Mouse (Mus musculus): ENCODE measurements at regions not wholly inside any gene's neighbourhood (a gene's known extent, or its start where the extent isn't known, plus 50 kb on each side); places are given as distances from the start of the nearest gene placed in this dataset.

DNA sequence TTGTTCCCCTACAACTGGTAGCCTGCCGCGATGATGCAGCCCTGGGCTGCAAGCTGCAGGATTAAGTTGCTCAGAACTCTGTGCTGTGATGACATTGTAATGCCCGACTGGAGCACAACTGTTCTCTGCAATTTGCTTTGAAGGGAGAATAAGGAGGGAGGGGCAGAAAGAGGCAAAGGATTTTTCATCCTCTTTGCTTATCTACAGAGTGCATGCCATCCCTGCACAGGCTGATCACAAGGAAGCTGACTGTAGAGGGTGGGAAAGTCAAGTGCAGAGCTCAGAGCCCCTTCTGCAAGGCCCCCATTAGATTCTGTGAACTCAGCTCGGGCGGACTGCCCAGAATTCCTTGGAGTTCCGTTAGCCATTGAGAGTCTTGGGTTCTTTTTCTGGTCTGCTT, 174.8 kb downstream of the Gm19935 start:
- no peak for DNase-seq (ENCODE audit: low spot score)
- intact Hi-C loops (cut with DNase I), result no loop called here

DNA sequence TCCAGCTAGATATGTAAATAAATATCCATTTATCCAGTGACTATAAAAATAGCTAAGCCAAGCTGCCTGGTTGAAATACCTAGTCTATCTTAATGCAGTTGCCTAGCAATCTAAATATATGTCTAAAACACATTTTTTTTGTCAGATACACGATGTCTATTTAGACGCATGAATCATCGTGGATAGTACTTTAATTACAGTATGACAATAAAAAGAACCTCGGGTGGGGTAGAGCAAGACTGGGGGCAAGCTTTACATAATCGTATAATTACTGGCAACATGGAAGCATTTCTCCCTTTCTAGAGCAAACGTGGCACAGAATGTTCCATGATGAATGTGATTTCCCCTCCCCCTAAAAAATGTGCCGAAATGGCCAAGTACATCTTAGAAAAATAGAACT, 180.4 kb downstream of the Gm19935 start:
- no peak for DNase-seq (ENCODE audit: low spot score)
- intact Hi-C loops (cut with DNase I), result no loop called here

DNA sequence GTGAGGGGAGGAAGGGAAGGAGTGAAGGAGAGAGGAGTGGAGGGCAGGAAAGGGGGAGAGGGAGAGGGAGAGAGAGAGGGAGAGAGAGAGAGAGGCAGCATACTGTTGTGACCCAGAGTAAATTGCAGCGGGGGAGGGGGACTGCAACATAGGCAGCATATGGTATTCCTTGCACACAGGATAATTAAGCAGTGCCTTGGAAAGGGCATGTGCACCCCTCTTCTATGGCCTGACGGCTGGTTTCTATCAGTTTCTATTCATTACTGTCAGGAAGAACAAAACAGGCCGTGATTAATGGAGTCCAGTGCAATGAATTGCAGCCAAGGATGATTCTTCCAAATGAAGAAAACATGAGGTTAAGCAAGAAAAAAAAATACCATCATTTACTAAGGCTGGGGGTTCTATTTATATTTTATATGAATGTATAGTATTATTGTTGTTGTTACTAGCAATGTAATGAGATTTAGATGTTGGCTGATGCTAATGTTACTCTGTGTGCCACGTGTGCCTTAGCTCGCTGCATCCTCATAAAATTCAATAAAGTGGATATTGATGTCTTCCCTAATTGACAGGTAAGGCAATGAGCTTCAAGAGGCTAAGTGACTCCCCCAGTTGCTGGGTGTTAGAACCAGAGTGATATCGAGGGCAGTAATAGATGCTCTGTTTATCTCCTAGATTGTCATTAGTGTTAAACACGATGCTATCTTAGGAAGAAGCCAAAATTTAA, 181.3 kb downstream of the Gm19935 start:
- intact Hi-C loops (cut with DNase I), result no loop called here
- no peak for DNase-seq (ENCODE audit: low spot score)

DNA sequence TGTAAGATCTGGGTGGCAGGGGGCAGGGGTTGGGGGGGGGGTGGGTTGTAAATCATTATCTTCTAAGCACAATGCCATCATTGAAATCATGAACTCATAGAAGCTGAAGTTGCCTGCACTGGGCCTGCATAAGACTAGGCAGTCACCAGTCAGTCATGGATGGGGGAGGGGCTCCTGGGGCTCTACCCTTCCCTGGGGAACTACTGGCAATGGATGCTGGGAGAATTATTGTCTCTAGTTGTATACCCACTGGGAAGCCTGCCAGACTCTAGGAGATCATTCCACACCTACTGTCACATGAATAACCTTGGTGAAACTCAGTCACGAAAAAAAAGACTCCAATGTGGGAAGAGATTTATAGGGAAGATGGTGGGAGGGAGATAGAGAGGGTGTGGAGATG, 186.4 kb downstream of the Gm19935 start:
- no peak for DNase-seq (ENCODE audit: low spot score)
- intact Hi-C loops (cut with DNase I), result no loop called here

DNA sequence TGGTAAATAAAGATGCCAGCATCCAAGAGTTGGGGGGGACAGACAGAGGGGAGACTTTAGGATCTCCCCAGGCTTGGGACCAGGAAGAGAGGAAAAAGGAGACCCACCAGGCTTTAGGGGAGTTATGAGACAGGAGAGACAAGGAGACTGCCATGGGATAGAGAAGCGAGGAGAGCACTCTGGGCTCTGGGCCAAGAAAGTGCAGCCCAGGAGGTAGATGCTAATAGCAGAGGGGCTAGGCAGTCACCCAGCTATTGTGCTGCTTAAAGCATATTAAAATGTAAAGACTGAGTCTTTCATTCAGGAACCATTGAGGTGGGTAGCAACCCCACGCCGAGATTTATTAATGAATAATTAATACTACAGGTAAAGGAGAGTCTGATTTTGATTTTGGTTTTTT, 208.8 kb downstream of the Gm19935 start:
- intact Hi-C loops (cut with DNase I), result no loop called here
- no peak for DNase-seq (ENCODE audit: low spot score)

DNA sequence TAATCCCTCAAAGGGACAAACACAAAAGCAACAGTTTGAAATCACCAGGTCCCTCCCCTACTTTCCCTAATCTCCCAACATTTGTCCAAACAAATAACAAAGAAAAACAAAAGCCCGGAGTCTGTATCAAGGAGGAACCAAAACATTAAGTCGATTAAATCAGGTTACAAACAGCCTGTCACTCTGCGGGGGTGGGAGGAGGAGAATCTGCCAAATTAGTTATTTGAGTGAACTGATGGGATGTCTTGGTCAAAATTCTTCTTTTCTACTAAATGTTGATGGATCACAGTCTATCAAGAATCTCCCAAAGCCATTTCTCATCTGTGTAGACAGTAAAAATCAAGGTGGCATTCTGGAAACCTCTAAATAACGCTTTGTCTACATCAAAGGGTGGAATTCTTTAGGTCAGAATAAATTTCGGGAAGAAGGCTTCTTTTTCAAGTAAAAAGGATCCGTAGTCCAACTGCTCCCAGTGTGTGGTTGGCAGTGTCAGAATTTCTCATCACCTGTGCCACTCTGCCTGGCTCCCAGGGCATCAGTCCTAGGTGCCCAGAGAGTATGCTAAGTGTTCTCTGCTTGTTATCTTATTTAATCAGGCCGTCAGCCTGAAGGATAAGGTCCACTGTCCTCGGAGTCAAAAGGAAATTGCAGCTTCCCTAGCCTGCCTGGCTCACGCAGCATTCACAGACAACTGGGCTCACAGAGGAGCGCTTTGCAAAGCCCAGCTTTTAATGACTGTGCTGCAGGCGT, 216.1 kb downstream of the Gm19935 start:
- intact Hi-C loops (cut with DNase I), result no loop called here
- no peak for DNase-seq (ENCODE audit: low spot score)

DNA sequence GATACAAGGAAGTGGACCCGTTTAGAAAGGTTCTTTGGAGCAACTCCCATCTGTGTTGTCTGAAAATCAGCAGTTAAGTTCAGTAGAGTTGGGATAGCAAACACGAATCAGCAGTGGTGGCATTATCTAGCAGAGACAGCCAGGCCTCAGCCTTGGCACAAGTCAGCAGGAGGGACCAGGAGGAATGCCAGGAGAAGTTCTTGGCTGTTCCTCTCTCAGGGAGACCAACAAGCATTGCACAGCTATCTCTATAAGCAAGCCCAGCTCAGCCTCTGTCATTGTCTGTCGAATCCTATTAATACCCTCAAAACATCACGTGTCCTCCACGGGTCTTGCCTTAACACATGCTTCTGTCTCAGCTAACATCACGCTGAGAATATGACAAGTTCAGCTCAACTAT, 219.8 kb downstream of the Gm19935 start:
- peak; percentile 3 for DNase-seq (ENCODE audit: low spot score)
- intact Hi-C loops (cut with DNase I), result no loop called here

DNA sequence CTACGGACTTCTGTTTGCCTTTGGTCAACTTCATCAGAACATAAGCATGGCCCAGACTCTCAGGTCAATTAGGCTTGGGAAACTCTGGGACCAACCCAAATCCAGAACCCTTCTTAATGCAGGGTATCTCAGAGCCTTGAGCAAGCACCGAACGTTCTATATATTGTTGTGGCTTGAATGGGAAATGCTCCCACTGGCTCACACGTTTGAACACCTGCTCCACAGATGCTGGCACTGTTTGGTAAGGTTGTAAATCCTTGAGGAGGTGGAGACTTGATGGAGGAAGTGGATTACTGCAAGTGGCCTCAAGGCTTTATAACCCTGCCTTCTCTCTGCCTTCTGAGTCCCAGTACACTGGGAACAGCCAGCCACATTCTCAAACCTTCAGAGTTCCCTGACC, 231.3 kb upstream of the Tox3 start:
- no peak for DNase-seq (ENCODE audit: low spot score)
- intact Hi-C loops (cut with DNase I), result no loop called here

DNA sequence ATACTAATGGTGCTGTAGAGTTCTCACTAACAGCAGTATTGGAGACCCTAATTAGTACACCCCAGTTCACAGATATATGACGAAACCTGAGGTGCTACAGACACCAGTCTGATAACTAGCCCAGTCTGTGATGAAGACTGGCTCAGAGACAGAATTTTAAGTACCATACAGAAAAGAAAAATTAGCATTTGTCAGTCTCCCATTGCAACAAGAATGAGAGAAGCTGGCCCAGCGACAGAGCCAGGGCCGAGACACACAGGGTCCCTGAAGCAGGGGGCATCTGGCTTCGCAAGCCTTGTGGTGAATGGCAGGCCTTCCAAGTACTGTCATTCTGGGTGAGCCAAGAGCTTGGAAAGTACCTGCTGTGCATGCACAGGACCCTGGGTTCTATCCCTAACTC, 228.8 kb upstream of the Tox3 start:
- DNase-seq (ENCODE audit: low spot score), result no peak
- intact Hi-C loops (cut with DNase I), result no loop called here

DNA sequence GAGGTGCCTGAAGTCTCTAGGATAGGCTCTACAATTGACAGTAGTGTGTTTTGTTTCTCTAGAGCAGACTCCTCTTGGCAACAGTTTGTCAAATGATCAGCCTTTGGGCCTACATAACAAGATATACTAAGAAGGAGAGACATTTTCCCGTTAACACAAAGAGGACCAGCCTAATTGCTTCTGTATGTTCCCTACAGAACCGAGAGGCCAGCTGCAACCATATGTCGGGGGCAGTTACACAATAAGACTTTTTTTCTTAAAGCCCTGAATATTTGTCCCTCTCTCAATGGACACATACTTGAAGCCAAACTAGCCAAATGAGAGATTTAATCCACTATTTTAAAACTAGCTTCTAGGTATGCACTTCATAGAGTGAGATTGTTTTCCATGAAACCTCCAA, 226.5 kb upstream of the Tox3 start:
- DNase-seq (ENCODE audit: low spot score), result no peak
- intact Hi-C loops (cut with DNase I), result no loop called here

DNA sequence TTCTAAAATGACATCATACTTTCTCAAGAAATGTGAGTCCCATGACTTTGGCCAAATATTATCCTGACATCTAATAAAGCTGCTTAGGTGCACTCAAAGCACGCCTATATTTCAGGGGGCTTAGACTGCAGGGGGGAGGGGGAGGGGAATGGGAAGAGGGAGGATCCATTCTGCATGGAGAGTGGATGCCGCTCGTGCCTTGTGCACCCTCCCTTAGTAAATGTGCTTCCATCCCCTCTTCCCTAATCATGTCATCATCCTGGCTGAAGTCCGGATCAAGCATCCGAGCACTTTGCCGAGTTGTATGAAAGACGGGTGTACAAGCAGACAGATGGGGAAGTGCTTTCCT, 207.9 kb upstream of the Tox3 start:
- intact Hi-C loops (cut with DNase I), result no loop called here
- DNase-seq (ENCODE audit: low spot score), result no peak

DNA sequence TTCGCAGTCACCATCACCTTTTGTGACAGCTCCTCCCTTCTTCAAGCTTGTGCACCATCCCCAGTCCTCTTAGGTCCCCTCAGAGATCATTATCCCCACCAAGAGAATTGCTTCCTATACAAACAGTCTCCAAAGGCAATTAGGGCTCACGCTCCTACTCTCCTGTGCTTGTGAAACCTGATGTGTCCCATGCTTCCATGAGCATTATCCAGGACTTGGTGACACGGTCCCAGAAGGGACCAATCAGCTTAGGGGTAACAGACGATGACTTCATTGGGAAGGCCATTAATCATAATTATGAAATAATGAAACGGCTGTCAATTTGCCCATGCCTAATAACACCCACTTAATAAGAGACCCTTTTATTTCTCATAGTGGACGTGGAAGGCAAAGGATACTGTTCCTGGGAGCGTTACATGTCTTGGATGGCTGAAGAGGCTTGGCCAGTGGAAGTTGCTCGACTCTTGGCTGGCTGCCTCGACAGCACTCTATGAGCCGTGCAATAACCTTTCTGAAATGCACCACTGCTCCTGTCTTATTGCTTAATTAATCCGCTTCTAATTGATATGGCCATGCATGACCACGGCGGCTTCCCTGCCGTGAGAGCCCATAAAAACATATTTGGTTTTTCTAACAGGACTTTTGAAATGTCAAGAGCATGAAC, 207.4 kb upstream of the Tox3 start:
- DNase-seq (ENCODE audit: low spot score), result no peak
- intact Hi-C loops (cut with DNase I), result no loop called here

DNA sequence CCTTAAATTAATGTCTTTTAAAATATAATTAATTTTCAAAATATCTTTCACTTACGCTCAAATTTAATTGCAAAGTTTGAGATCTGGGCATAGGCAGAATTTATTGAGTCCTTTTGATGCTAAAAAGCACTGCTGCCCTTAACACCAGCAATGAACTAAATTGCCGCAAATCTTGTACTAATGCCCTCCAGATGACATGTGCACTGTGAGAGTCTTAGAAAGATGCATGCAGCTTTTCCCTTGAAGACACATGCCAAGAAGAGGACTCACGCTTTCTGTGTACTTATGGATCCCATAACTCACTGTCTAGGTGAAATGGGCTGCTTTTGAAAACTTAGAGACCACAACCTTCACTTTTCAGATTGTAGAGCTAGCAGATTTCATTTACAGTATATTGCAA, 199.1 kb upstream of the Tox3 start:
- intact Hi-C loops (cut with DNase I), result no loop called here

DNA sequence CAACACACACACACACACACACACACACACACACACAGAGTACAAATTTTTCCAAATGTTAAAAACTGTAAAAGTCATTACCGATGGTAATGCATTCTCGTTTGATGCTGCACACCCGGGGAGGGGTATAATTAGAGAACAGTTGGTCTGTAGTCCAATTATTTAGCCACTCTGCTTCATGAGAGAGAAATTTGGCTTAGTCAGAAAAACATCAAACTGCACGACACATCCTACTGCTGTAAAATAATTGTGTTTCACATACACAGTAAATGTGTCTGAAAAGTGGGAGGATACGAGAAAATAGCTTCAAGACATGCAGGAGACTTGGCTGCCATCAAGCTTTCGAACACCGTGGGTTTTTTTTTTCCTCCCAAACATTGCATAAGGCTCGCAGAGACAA, 194.5 kb upstream of the Tox3 start:
- DNase-seq (ENCODE audit: low spot score), result no peak
- intact Hi-C loops (cut with DNase I), result no loop called here

More for the DNA sequence above, 199.1 kb upstream of the Tox3 start:
- no peak for DNase-seq (ENCODE audit: low spot score)

DNA sequence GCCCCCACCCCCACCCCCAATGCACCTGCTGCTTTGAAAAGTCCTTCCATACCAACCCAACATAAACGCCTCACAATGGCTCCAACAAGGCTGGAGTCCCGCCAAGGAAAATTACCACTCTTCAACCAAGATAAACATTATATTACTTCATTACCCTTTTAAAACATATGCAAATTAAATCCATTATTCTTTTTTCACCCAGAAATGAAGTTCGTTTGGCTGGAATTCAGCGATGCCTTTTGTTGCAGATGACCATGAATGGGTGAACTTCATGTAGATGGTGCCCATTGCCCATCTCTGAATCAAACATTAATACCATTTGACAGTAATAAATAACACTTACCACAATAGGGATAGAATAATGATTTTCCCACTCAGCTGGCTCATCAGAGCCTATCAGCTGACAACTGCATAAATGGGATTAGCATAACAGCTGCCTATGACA, 188.1 kb upstream of the Tox3 start:
- intact Hi-C loops (cut with DNase I), result no loop called here
- DNase-seq (ENCODE audit: low spot score), result no peak

DNA sequence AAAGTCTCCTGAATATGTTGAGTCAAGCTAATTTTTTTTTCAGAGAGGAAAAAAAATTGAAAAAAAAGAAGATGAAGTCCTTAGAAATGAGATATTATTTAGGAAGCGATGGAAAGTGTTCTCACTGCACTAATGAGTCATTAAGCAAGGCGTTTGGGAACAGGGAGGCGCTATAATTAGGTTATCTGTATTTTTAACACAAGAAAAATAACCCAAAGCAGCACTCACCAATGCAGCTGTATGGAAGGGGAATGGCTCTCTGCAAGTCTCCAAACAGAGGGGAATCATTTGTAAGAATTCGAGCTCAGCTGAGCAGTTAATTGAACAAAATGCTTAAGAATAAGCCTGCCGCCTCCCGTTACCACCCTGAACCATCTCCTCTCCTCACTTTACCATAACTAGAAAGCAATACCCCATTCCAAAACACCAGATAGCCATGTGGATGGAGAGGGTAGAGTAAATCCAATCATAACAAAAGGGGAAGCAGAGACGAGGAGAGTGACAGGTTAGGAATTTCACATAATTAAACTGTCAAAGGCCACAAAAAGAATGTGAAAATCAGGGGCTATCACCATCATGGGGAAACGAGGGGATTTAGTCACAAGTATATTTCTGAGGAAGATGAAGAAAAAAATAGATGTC, 187.5 kb upstream of the Tox3 start:
- DNase-seq (ENCODE audit: low spot score), result no peak
- intact Hi-C loops (cut with DNase I), result no loop called here

DNA sequence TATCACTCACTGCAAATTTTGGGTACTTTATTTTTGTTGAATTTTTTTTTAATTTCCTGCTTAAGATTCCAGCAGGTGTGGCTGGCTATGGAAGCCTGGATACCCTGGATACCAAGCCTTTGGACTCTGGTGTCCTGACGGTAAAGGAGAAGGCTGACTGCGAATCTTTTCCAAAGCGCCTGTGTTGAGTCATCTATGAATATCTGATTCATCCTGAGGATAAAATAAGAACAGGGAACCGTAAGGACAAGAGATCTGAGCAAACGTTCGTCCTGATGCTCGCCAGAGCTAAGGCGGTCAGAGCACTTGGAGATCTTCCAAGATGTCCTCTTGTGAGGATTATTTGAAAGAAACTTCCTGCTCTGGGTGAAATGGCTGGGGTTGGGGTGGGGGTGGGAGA, 173.2 kb upstream of the Tox3 start:
- DNase-seq (ENCODE audit: low spot score), result no peak

DNA sequence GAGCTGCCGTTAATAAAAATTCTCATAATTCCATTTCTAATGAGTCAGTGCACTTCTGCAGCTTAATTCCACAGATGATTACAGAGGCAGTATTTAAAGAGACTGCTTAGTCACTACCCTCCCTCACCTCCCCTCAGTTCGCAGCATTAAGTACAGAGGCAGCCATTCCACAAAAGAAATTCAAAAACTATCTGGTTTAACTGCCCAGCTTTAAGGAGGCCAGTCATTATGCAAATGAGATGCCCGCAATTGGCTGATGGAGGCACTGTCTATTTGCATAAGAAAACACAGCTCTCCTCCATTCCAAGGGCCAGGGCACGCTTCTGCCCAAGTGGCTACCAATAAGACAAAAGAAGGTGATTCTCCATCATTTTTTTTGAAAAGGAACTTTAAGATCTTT, 172.0 kb upstream of the Tox3 start:
- intact Hi-C loops (cut with DNase I), result no loop called here
- no peak for DNase-seq (ENCODE audit: low spot score)

More for the DNA sequence above, 173.2 kb upstream of the Tox3 start:
- intact Hi-C loops (cut with DNase I), result no loop called here

DNA sequence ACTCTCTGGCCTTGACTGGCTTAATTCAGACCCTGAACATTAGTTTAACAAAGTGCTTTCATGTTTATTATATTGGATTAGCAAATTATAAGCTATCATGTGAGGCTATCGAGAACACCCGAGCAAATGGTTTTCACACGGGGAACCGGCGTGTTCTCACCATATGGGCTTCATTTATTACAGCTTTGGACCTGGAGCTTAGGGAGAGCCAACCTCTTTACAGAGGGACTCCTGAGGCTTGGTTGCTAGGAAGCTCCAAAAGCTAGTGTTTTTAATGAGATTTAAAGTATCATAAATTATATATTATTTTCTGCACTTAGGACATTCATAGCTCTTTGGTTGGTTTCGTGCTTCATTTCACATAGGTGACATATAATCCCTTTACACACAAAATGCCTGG, 171.4 kb upstream of the Tox3 start:
- intact Hi-C loops (cut with DNase I), result no loop called here
- DNase-seq (ENCODE audit: low spot score), result no peak

DNA sequence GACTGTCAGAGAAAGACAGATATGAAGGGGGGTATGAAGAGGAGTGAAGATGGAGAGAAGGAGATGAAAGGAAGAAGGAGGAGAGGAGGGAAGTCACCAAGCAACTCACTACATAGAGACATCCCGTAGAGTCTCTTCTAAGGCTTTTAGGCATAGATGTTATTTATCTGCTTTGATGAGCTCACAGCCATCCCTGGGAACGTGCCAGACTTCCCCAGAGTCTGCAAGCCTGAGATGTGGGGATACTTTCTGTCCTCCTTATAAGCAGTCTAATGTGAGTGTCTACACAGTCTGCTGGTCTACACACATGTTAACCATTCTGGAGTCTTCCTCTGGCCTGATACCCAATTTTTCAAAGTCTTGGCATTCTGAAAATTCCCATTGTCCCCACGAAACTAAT, 166.0 kb upstream of the Tox3 start:
- DNase-seq (ENCODE audit: low spot score), result no peak
- intact Hi-C loops (cut with DNase I), result no loop called here

DNA sequence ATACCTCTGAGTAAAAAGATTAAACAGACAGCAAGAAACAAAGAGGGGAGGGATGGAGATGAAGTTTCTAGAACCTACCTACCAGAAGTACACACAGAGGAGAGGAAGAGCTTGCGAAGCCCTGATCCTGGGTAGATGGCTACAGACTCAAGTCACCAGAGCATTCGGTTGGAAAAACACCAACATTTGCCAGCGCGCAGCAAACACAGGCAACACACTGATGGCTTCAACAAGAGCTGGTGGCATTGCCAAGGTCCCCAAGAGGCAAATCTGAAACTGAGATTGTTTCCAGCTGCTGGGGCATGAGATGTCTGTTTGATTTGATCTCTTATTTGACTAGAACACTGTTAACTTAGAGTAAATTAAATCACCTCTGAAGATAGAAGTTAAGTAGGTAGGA, 165.5 kb upstream of the Tox3 start:
- intact Hi-C loops (cut with DNase I), result no loop called here
- no peak for DNase-seq (ENCODE audit: low spot score)
